Mouse (Mus musculus): ENCODE results near the gene Zfp273. TPM values are rescaled to one million over a fixed set of nuclear protein-coding genes. Genes with fewer than 3 reads are reported as not detected.

Gene Zfp273
- polyA plus RNA-seq, 2 experiments = 4.1 to 7.6 TPM

- WGBS = 80% methylated on average over 2 of the region's 2 CpGs
- Histone ChIP-seq H3K9ac (ENCODE audit: low read depth, low read length, severe bottlenecking) (no peak overlapping the region), H3K4me2 (replicated peaks; ENCODE audit: low read depth, low read length, severe bottlenecking) (no peak overlapping the region), H3K4me1 (ENCODE audit: control insufficient read depth, insufficient read depth, low read length) (no peaks in the 10 kb centered on the region), H3K4me3 (replicated peaks; ENCODE audit: low read length) (no peak overlapping the region), H3K27ac (replicated peaks; ENCODE audit: low read depth, low read length) (no peak overlapping the region), H3K9me3 (ENCODE audit: control insufficient read depth, low read length) (no peaks in the 10 kb centered on the region), H3K27me3 (ENCODE audit: control insufficient read depth, insufficient read depth, low read length) (no peaks in the 10 kb centered on the region), H3K36me3 (ENCODE audit: control insufficient read depth, insufficient read depth, low read length) (no peaks in the 10 kb centered on the region)
- TF ChIP-seq POLR2A (IDR thresholded peaks at IDR 0.05; ENCODE audit: borderline replicate concordance, extremely low read depth, insufficient read depth, insufficient read length) = no peak
- DNase-seq (ENCODE audit: low spot score) (no peak), ATAC-seq (ENCODE audit: low FRiP score, low read depth) (no peak)
Observed at GRCm38 (mm10) chr13:67853983-67854382, 40.4 kb downstream of the Zfp273 start.

- ATAC-seq (ENCODE audit: low FRiP score, low read depth) (no peak), DNase-seq (ENCODE audit: low spot score) (no peak)
- no peaks in the 10 kb centered on the region for H3K27me3 ChIP-seq (ENCODE audit: control insufficient read depth, insufficient read depth, low read length)
- no peak overlapping the region for H3K4me3 ChIP-seq (replicated peaks; ENCODE audit: low read length)
- TF ChIP-seq POLR2A (IDR thresholded peaks at IDR 0.05; ENCODE audit: borderline replicate concordance, extremely low read depth, insufficient read depth, insufficient read length) = no peak
- H3K36me3 ChIP-seq (ENCODE audit: control insufficient read depth, insufficient read depth, low read length) = no peaks in the 10 kb centered on the region
- no peak overlapping the region for H3K9ac ChIP-seq (ENCODE audit: low read depth, low read length, severe bottlenecking)
- H3K27ac ChIP-seq (replicated peaks; ENCODE audit: low read depth, low read length) = no peak overlapping the region
- no peaks in the 10 kb centered on the region for H3K9me3 ChIP-seq (ENCODE audit: control insufficient read depth, low read length)
- 18% methylated on average over 1 of the region's 1 CpGs for WGBS
- H3K4me2 ChIP-seq (replicated peaks; ENCODE audit: low read depth, low read length, severe bottlenecking) = no peak overlapping the region
- no peaks in the 10 kb centered on the region for H3K4me1 ChIP-seq (ENCODE audit: control insufficient read depth, insufficient read depth, low read length)
Observed at GRCm38 (mm10) chr13:67857317-67857716, 43.8 kb downstream of the Zfp273 start.

GRCm38 (mm10) chr13:67862508-67862907 lies 49.0 kb downstream of the Zfp273 start:
- H3K9ac ChIP-seq (ENCODE audit: low read depth, low read length, severe bottlenecking) = no peak overlapping the region
- no peak overlapping the region for H3K4me3 ChIP-seq (replicated peaks; ENCODE audit: low read length)
- no peak for TF ChIP-seq POLR2A (IDR thresholded peaks at IDR 0.05; ENCODE audit: borderline replicate concordance, extremely low read depth, insufficient read depth, insufficient read length)
- no peaks in the 10 kb centered on the region for H3K27me3 ChIP-seq (ENCODE audit: control insufficient read depth, insufficient read depth, low read length)
- H3K27ac ChIP-seq (replicated peaks; ENCODE audit: low read depth, low read length) = no peak overlapping the region
- H3K9me3 ChIP-seq (ENCODE audit: control insufficient read depth, low read length) = no peaks in the 10 kb centered on the region
- DNase-seq (ENCODE audit: low spot score) (no peak), ATAC-seq (ENCODE audit: low FRiP score, low read depth) (no peak)
- no peak overlapping the region for H3K4me2 ChIP-seq (replicated peaks; ENCODE audit: low read depth, low read length, severe bottlenecking)
- no peaks in the 10 kb centered on the region for H3K36me3 ChIP-seq (ENCODE audit: control insufficient read depth, insufficient read depth, low read length)
- 85% methylated on average over 9 of the region's 9 CpGs for WGBS
- H3K4me1 ChIP-seq (ENCODE audit: control insufficient read depth, insufficient read depth, low read length) = no peaks in the 10 kb centered on the region

GRCm38 (mm10) chr13:67863026-67863425 lies 49.5 kb downstream of the Zfp273 start, which contains the start of gene BC048507:
TSS of gene BC048507 (plus strand) at chr13:67863326.
- H3K9ac ChIP-seq (ENCODE audit: low read depth, low read length, severe bottlenecking) = no peak within 1 kb of the TSS
- H3K27ac ChIP-seq (replicated peaks; ENCODE audit: low read depth, low read length) = no peak within 1 kb of the TSS
- no peak for TF ChIP-seq POLR2A (IDR thresholded peaks at IDR 0.05; ENCODE audit: borderline replicate concordance, extremely low read depth, insufficient read depth, insufficient read length)
- H3K27me3 ChIP-seq (ENCODE audit: control insufficient read depth, insufficient read depth, low read length) = no peaks in the 10 kb centered on the region
- no peaks in the 10 kb centered on the region for H3K36me3 ChIP-seq (ENCODE audit: control insufficient read depth, insufficient read depth, low read length)
- WGBS = 71% methylated on average over 11 of the region's 11 CpGs
- no peaks in the 10 kb centered on the region for H3K9me3 ChIP-seq (ENCODE audit: control insufficient read depth, low read length)
- DNase-seq (ENCODE audit: low spot score) = no peak
- no peaks in the 10 kb centered on the region for H3K4me1 ChIP-seq (ENCODE audit: control insufficient read depth, insufficient read depth, low read length)
- no peak within 1 kb of the TSS for H3K4me2 ChIP-seq (replicated peaks; ENCODE audit: low read depth, low read length, severe bottlenecking)
- H3K4me3 ChIP-seq (replicated peaks; ENCODE audit: low read length) = no peak within 1 kb of the TSS
- ATAC-seq (ENCODE audit: low FRiP score, low read depth) = no peak

GRCm38 (mm10) chr13:67864764-67865350 lies 51.3 kb downstream of the Zfp273 start:
- ATAC-seq (ENCODE audit: low FRiP score, low read depth) (no peak), DNase-seq (ENCODE audit: low spot score) (no peak)
- H3K4me2 ChIP-seq (replicated peaks; ENCODE audit: low read depth, low read length, severe bottlenecking) = no peak overlapping the region
- no peak overlapping the region for H3K27ac ChIP-seq (replicated peaks; ENCODE audit: low read depth, low read length)
- 32% methylated on average over 5 of the region's 5 CpGs for WGBS
- no peaks in the 10 kb centered on the region for H3K9me3 ChIP-seq (ENCODE audit: control insufficient read depth, low read length)
- H3K27me3 ChIP-seq (ENCODE audit: control insufficient read depth, insufficient read depth, low read length) = no peaks in the 10 kb centered on the region
- H3K36me3 ChIP-seq (ENCODE audit: control insufficient read depth, insufficient read depth, low read length) = no peaks in the 10 kb centered on the region
- no peak for TF ChIP-seq POLR2A (IDR thresholded peaks at IDR 0.05; ENCODE audit: borderline replicate concordance, extremely low read depth, insufficient read depth, insufficient read length)
- no peak overlapping the region for H3K9ac ChIP-seq (ENCODE audit: low read depth, low read length, severe bottlenecking)
- no peak overlapping the region for H3K4me3 ChIP-seq (replicated peaks; ENCODE audit: low read length)
- H3K4me1 ChIP-seq (ENCODE audit: control insufficient read depth, insufficient read depth, low read length) = no peaks in the 10 kb centered on the region
